Mouse (Mus musculus) heart, embryonic 15.5 days (tissue): ENCODE measurements around the gene Tmem145. TPM values are rescaled to one million over a fixed set of nuclear protein-coding genes. Genes with fewer than 3 reads are reported as not detected.
"Not testable (repeated sequence)": the region's sequence is repeated elsewhere in the genome, so short reads cannot be mapped to it uniquely, and the experiment has no call there.

ENCODE experiments used
- ATAC-seq: fragments of 200-750 bp; cut with Nextera tagmentation; replicated peaks from 2 replicates; pipeline ENCODE4 v1.8.0; 2017; ENCODE audit warnings: low read depth, moderate TSS enrichment; ENCODE audit not compliant: insufficient number of reproducible peaks, insufficient read depth, low FRiP score
- H3K27ac ChIP-seq: fragments of 300-500 bp; sonication (generic); 2 replicates; pipeline ENCODE4 v1.5.1; 2015; ENCODE audit warnings: mild to moderate bottlenecking, inconsistent platforms
- H3K27me3 ChIP-seq: fragments of 300-500 bp; sonication (generic); 2 replicates; pipeline ENCODE4 v1.6.1; 2015; ENCODE audit warnings: inconsistent platforms
- H3K36me3 ChIP-seq: fragments of 300-500 bp; sonication (generic); 2 replicates; pipeline ENCODE4 v1.6.1; 2015; ENCODE audit warnings: mild to moderate bottlenecking, inconsistent platforms
- H3K4me1 ChIP-seq: fragments of 300-500 bp; sonication (generic); replicated peaks from 2 replicates; pipeline ENCODE4 v1.6.1; 2015; ENCODE audit warnings: inconsistent platforms
- H3K4me2 ChIP-seq: fragments of 300-500 bp; sonication (generic); 2 replicates; pipeline ENCODE4 v1.6.1; 2015; ENCODE audit warnings: inconsistent platforms, mild to moderate bottlenecking, moderate library complexity
- H3K4me3 ChIP-seq: fragments of 300-500 bp; sonication (generic); 2 replicates; pipeline ENCODE4 v1.5.1; 2015; ENCODE audit warnings: mild to moderate bottlenecking, inconsistent platforms
- H3K9ac ChIP-seq: fragments of 300-500 bp; sonication (generic); 2 replicates; pipeline ENCODE4 v1.6.1; 2015; ENCODE audit warnings: mild to moderate bottlenecking, inconsistent platforms
- H3K9me3 ChIP-seq: fragments of 300-500 bp; sonication (generic); replicated peaks from 2 replicates; pipeline ENCODE4 v1.6.1; 2016; ENCODE audit warnings: inconsistent platforms
- WGBS: fragments of 180-500 bp; shearing (Covaris S2); methylation state at CpG from one replicate; pipeline ENCODE4 v1.1.7; 2015; ENCODE audit warnings: mixed read lengths; 5-methylcytosine and 5-hydroxymethylcytosine counted together
- polyA plus RNA-seq: library from polyadenylated mRNA; unstranded; fragments of >200 nt; fragmentation: Nextera tagmentation; extraction: Ambion mirVana; gene quantifications from 2 replicates; pipeline ENCODE4 v1.2.1, GENCODE M21; 2015

Gene Tmem145
- polyA plus RNA-seq, 1 experiment from 2014 or later, result 0.05 TPM

GRCm38 (mm10) chr7:25314606-25315305 lies 8.8 kb downstream of the Tmem145 start:
- peaks cover 29% of the 10 kb centered on the region for H3K4me1 ChIP-seq
- H3K9me3 ChIP-seq, result no peaks in the 10 kb centered on the region
- no peak overlapping the region for H3K27ac ChIP-seq
- H3K4me3 ChIP-seq, result peak overlapping the region; percentile 68
- peak overlapping the region; percentile 91 for H3K4me2 ChIP-seq
- WGBS, result 2% methylated on average over 51 of the region's 51 CpGs
- ATAC-seq, result no peak
- H3K27me3 ChIP-seq, result peaks cover 57% of the 10 kb centered on the region
- H3K36me3 ChIP-seq, result no peaks in the 10 kb centered on the region
- peak overlapping the region; percentile 45; the same call in 1 of the 2 replicates for H3K9ac ChIP-seq

DNA sequence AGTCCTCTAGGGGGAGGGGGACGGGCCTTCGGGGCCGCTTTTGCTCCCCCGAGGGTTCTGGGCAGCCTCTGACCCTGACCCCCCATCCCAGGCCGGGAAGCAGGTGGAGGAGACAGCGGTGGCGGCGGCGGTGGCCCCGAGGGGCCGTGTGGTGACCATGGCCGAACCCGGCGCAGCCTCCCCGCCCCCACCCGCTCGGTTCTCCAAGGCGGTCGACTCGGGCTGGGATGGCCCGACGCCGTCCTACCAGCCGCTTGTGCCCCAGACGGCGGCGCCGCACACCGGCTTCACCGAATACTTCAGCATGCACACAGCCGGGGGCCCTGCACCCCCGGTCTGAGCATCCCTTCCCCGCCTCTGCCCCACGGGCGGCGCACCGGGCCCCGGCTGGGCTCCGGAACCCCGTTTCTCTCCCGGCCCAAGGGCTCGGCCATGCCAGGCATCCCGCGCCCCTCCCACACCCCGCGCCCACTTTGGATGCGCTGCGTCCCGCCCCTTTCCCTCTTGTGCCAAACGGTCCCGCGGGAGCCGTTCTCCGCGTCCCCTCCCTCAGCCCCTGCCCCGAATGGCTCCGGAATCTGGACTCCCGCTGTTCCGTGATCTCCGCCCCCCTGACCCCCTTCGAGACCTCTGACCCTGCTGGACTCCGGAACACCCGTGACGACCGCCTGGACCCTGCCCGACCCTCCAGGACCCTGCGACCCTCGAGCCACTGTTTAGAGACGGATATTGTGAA lies 9.6 kb downstream of the Tmem145 start:
- peak overlapping the region; percentile 68 for H3K4me3 ChIP-seq
- peak overlapping the region; percentile 91 for H3K4me2 ChIP-seq
- peak overlapping the region; percentile 45 for H3K9ac ChIP-seq
- peaks cover 29% of the 10 kb centered on the region for H3K4me1 ChIP-seq
- WGBS, result 1% methylated on average over 66 of the region's 69 CpGs
- ATAC-seq, result no peak
- peaks cover 53% of the 10 kb centered on the region for H3K27me3 ChIP-seq
- no peaks in the 10 kb centered on the region for H3K36me3 ChIP-seq
- no peak overlapping the region for H3K27ac ChIP-seq
- H3K9me3 ChIP-seq, result no peaks in the 10 kb centered on the region

DNA sequence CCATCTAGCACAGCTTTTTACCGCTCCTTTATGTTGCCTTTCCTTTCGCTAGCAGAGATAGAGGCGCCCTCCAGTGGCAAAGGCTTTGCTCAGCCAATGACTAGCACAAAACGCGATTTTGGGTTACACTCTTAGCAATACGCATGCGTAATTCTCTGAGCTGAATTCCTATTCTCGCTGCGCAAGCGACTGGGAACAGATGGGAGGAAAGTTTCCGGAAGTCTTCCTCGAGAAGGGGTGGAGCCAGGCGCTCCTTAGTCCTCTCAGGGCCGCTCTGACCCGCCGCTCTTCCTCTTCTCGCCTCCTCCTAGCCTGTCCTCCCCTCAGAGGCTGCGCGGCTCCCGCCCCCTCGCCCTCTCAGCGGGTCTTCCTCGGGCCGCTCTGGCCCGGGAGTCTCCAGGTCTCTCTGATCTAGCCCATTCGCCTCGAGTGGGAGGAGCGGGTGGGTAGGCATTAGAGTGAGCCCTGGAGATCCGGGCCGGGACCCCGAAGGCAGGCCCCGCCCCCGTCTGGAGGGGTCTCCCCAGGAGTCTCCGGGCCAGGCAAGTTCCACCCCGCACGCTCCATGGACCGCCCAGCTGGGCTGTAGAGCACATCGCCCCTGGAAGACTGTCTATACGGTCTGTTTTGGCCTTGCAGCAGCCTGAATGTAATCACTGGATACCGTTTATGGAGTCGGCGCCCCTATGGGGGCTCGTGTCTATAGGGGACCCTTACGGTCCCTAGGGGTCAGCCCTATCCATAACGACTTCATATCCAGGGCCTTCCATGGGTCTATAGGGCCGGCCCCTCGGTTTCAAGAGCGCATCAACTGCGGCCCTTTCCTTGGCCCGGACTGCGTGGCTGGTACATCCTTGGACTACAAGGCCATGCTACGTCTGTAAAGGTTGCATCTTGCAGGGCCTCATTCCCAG lies 10.9 kb downstream of the Tmem145 start, which contains the start of gene Megf8:
Gene Megf8, plus strand, starts transcription at position 633 of the 914 bp plus-strand sequence.
- peak; percentile 97 for ATAC-seq
- Histone ChIP-seq H3K4me3 (peak within 1 kb of the TSS; percentile 68), H3K27me3 (peaks cover 44% of the 10 kb centered on the region), H3K9ac (peak within 1 kb of the TSS; percentile 67), H3K27ac (peak within 1 kb of the TSS; percentile 82), H3K4me2 (peak within 1 kb of the TSS; percentile 91), H3K36me3 (no peaks in the 10 kb centered on the region), H3K9me3 (no peaks in the 10 kb centered on the region), H3K4me1 (peaks cover 36% of the 10 kb centered on the region)
- WGBS, result under 1% methylated on average over 52 of the region's 52 CpGs

- no peak for ATAC-seq
- H3K4me2 ChIP-seq, result peak overlapping the region; percentile 91
- H3K9me3 ChIP-seq, result no peaks in the 10 kb centered on the region
- peaks cover 36% of the 10 kb centered on the region for H3K27me3 ChIP-seq
- H3K9ac ChIP-seq, result peak overlapping the region; percentile 67
- H3K36me3 ChIP-seq, result no peaks in the 10 kb centered on the region
- H3K4me3 ChIP-seq, result peak overlapping the region; percentile 68
- peak overlapping the region; percentile 82 for H3K27ac ChIP-seq
- WGBS, result 15% methylated on average over 21 of the region's 21 CpGs
- H3K4me1 ChIP-seq, result peaks cover 41% of the 10 kb centered on the region
Measured at GRCm38 (mm10) chr7:25317446-25317999, 11.6 kb downstream of the Tmem145 start.

- Histone ChIP-seq H3K9ac (no peak overlapping the region), H3K4me1 (peaks cover 23% of the 10 kb centered on the region), H3K27me3 (no peaks in the 10 kb centered on the region), H3K9me3 (no peaks in the 10 kb centered on the region), H3K27ac (peak overlapping the region; percentile 77), H3K4me3 (peak overlapping the region; percentile 15; the same call in 1 of the 2 replicates), H3K36me3 (no peaks in the 10 kb centered on the region), H3K4me2 (peak overlapping the region; percentile 47)
- ATAC-seq, result peak; percentile 62
- 11% methylated on average over 6 of the region's 6 CpGs for WGBS
Measured at GRCm38 (mm10) chr7:25322058-25322484, 16.2 kb downstream of the Tmem145 start.

- Histone ChIP-seq H3K4me3 (no peak overlapping the region), H3K36me3 (no peaks in the 10 kb centered on the region), H3K9me3 (no peaks in the 10 kb centered on the region), H3K9ac (no peak overlapping the region), H3K4me2 (no peak overlapping the region), H3K27ac (no peak overlapping the region), H3K27me3 (no peaks in the 10 kb centered on the region), H3K4me1 (peaks cover 14% of the 10 kb centered on the region)
- 76% methylated on average over 2 of the region's 2 CpGs for WGBS
- no peak for ATAC-seq
Measured at GRCm38 (mm10) chr7:25323219-25323618, 17.3 kb downstream of the Tmem145 start.

- H3K4me2 ChIP-seq, H3K36me3 ChIP-seq, H3K27ac ChIP-seq, ATAC-seq, H3K9me3 ChIP-seq, H3K9ac ChIP-seq, H3K4me3 ChIP-seq, H3K27me3 ChIP-seq: not testable (repeated sequence)
- H3K4me1 ChIP-seq, result peaks cover 14% of the 10 kb centered on the region
- 91% methylated on average over 6 of the region's 6 CpGs for WGBS
Measured at GRCm38 (mm10) chr7:25325431-25325830, 19.5 kb downstream of the Tmem145 start.

GRCm38 (mm10) chr7:25326233-25326632 lies 20.3 kb downstream of the Tmem145 start:
- Histone ChIP-seq H3K4me1 (peaks cover 12% of the 10 kb centered on the region), H3K9me3 (no peaks in the 10 kb centered on the region), H3K4me2 (no peak overlapping the region), H3K27me3 (no peaks in the 10 kb centered on the region), H3K27ac (no peak overlapping the region), H3K36me3 (peaks cover 7% of the 10 kb centered on the region; the same call in 1 of the 2 replicates), H3K9ac (no peak overlapping the region), H3K4me3 (no peak overlapping the region)
- WGBS, result 74% methylated on average over 8 of the region's 8 CpGs
- ATAC-seq, result no peak

- no peak overlapping the region for H3K4me2 ChIP-seq
- ATAC-seq, result peak; percentile 51; the same call in 1 of the 2 replicates
- no peak overlapping the region for H3K4me3 ChIP-seq
- no peak overlapping the region for H3K9ac ChIP-seq
- H3K27ac ChIP-seq, result no peak overlapping the region
- no peaks in the 10 kb centered on the region for H3K4me1 ChIP-seq
- H3K27me3 ChIP-seq, result no peaks in the 10 kb centered on the region
- no peaks in the 10 kb centered on the region for H3K9me3 ChIP-seq
- 42% methylated on average over 16 of the region's 16 CpGs for WGBS
- peaks cover 18% of the 10 kb centered on the region for H3K36me3 ChIP-seq
Measured at GRCm38 (mm10) chr7:25333596-25334307, 27.8 kb downstream of the Tmem145 start.

DNA sequence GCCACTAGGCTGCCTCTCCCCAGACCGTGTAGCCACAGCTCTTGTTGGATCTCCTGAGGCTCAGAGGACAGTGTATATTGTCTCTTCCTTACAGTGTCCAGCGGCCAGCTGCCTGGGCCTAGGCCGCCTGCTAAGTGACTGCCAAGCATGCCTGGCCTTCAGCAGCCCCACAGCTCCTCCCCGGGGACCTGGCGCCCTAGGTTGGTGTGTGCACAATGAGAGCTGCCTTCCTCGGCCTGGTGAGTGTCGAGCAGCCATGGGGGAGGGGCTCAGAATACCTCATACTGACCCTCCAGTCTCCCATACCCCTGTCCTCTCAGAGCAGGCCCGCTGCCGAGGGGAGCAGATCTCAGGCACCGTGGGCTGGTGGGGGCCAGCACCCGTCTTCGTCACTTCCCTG lies 28.6 kb downstream of the Tmem145 start:
- Histone ChIP-seq H3K4me3 (no peak overlapping the region), H3K4me2 (no peak overlapping the region), H3K9ac (no peak overlapping the region), H3K27ac (no peak overlapping the region), H3K27me3 (no peaks in the 10 kb centered on the region), H3K9me3 (no peaks in the 10 kb centered on the region), H3K36me3 (peaks cover 18% of the 10 kb centered on the region), H3K4me1 (no peaks in the 10 kb centered on the region)
- 79% methylated on average over 12 of the region's 12 CpGs for WGBS
- ATAC-seq, result no peak
